Mouse (Mus musculus) lung, adult 2 months (tissue): Measurements from ENCODE around the gene 0610030E20Rik.

ENCODE experiments used
- CTCF ChIP-seq: fragments of 200-500 bp; IDR thresholded peaks from 2 replicates; pipeline ENCODE4 v1.5.1; 2011; ENCODE audit warnings: mild to moderate bottlenecking, low read length, control low read depth; ENCODE audit not compliant: insufficient read depth
- POLR2A ChIP-seq: fragments of 200-500 bp; IDR thresholded peaks from 2 replicates; pipeline ENCODE4 v1.6.1; 2011; ENCODE audit warnings: low read depth, mild to moderate bottlenecking, control low read depth, low read length, borderline replicate concordance; ENCODE audit errors: extremely low read depth

GRCm38 (mm10) chr6:72361121-72361551, 14.0 kb downstream of the 0610030E20Rik start:
- TF ChIP-seq CTCF (no peak), POLR2A (no peak)
